Comparison of ENCODE assay signal across 8 mouse cellular contexts in the genomic region with DNA sequence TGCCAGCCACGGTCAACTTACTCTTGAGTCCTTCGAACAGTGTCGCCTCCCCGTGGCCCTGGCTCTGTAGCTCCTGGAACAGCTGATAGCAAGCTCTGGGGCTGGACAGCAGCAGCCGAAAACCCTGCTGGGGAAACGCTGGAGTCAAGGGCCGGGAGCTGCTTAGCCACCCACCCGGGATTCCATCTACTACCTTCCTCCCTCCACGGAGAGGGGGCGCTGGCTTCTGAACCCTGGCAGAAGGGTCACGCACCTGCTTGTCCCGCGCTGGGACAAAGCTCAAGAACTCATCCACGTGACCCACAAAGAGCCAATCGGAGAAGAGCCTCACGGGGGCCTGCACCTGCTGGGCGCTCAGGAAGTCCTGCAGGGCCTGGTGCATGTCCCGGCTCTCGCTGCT. TPM values are rescaled to one million over a fixed set of nuclear protein-coding genes. Genes with fewer than 3 reads are reported as not detected.
DNase-seq lines count a peak whose midpoint lies in the region; ATAC-seq and TF ChIP-seq lines count a peak whose summit lies in the region.

No protein-coding gene starts in this region.

- peak; percentile 96 for DNase-seq in A20 (ENCODE audit: low read depth, low spot score)
- no peak for DNase-seq in MEL (ENCODE audit: low read depth, low spot score)
- peak; percentile 44 for DNase-seq in lung, postnatal 14 days
- DNase-seq in spleen, postnatal 10 days (ENCODE audit: low spot score in 2 of 2): peak; percentile 29 to 73
- no peak for DNase-seq in left cerebral cortex, postnatal 4 days
- no peak for DNase-seq in adrenal gland, adult 2 months

- no peak for TF ChIP-seq POLR2A in MEL (IDR thresholded peaks at IDR 0.05; ENCODE audit: control insufficient read depth in 1 of 2, insufficient read depth in 1 of 2, low read depth in 1 of 2, low read length in 2 of 2, poor library complexity in 1 of 2)

- no peak overlapping the region for H3K27ac ChIP-seq in MEL (ENCODE audit: control insufficient read depth, low read depth, low read length)
- H3K27ac ChIP-seq in forebrain, embryonic 16.5 days (ENCODE audit: low read length): no peak overlapping the region
- H3K27ac ChIP-seq in kidney, embryonic 14.5 days (ENCODE audit: low read depth, low read length): no peak overlapping the region

- H3K4me2 ChIP-seq in forebrain, embryonic 16.5 days (ENCODE audit: low read length): peak overlapping the region; percentile 36
- peak overlapping the region; percentile 17 for H3K4me2 ChIP-seq in kidney, embryonic 14.5 days (replicated peaks; ENCODE audit: low read depth, low read length)

- TF ChIP-seq EP300 in MEL (IDR thresholded peaks at IDR 0.05; ENCODE audit: low read depth in 1 of 2, low read length in 2 of 2): no peak

- WGBS in forebrain, embryonic 16.5 days: 8% methylated on average over 17 of the region's 19 CpGs
- WGBS in kidney, embryonic 14.5 days: 8% methylated on average over 19 of the region's 19 CpGs

- no peaks in the 10 kb centered on the region for H3K79me2 ChIP-seq in MEL (ENCODE audit: control insufficient read depth, insufficient read depth, low read length, poor library complexity)

- no peak overlapping the region for H3K9ac ChIP-seq in MEL (ENCODE audit: control insufficient read depth, low read depth, low read length, poor library complexity, severe bottlenecking)
- no peak overlapping the region for H3K9ac ChIP-seq in forebrain, embryonic 16.5 days (replicated peaks; ENCODE audit: low read depth, low read length)
- H3K9ac ChIP-seq in kidney, embryonic 14.5 days (ENCODE audit: low read depth, low read length): no peak overlapping the region

- no peak overlapping the region for H3K4me3 ChIP-seq in MEL (ENCODE audit: control insufficient read depth in 1 of 2, insufficient read depth in 1 of 2, low read depth in 2 of 2, low read length in 2 of 2)
- H3K4me3 ChIP-seq in forebrain, embryonic 16.5 days (replicated peaks; ENCODE audit: low read length): no peak overlapping the region
- H3K4me3 ChIP-seq in kidney, embryonic 14.5 days (ENCODE audit: low read length): 0 out of 2 replicates have a peak overlapping the region, but pooled peaks have one; percentile 3

- H3K4me1 ChIP-seq in MEL (ENCODE audit: control insufficient read depth in 1 of 2, insufficient read depth in 2 of 2, low read length in 2 of 2): no peaks in the 10 kb centered on the region; a peak in 1 of 4 replicates
- H3K4me1 ChIP-seq in forebrain, embryonic 16.5 days (replicated peaks; ENCODE audit: control insufficient read depth, insufficient read depth, low read length): no peaks in the 10 kb centered on the region
- H3K4me1 ChIP-seq in kidney, embryonic 14.5 days (ENCODE audit: control insufficient read depth, insufficient read depth, low read length): peaks cover 4% of the 10 kb centered on the region; the same call in 1 of the 2 replicates

- H3K9me3 ChIP-seq in MEL (replicated peaks; ENCODE audit: insufficient read depth, low read length): no peaks in the 10 kb centered on the region
- H3K9me3 ChIP-seq in forebrain, embryonic 16.5 days (ENCODE audit: control insufficient read depth, low read length): no peaks in the 10 kb centered on the region
- H3K9me3 ChIP-seq in kidney, embryonic 14.5 days (ENCODE audit: control insufficient read depth, low read length): no peaks in the 10 kb centered on the region

- no peak for TF ChIP-seq RAD21 in MEL (IDR thresholded peaks at IDR 0.05; ENCODE audit: low read depth, low read length)

- TF ChIP-seq CTCF in MEL (IDR thresholded peaks at IDR 0.05 in 2 of 3, conservative IDR thresholded peaks at IDR 0.05 in 1 of 3; ENCODE audit: control insufficient read depth in 1 of 3, insufficient read depth in 1 of 3, low read depth in 2 of 3, low read length in 3 of 3, poor library complexity in 1 of 3, severe bottlenecking in 1 of 3): no peak

- intact Hi-C loops in left cerebral cortex, postnatal 4 days (cut with DNase I): no loop called here

- ATAC-seq in forebrain, embryonic 16.5 days: no peak
- ATAC-seq in kidney, embryonic 14.5 days (ENCODE audit: low FRiP score, low TSS enrichment): peak; percentile 56; the same call in 1 of the 2 replicates

- peaks cover 0 to 6% of the 10 kb centered on the region in 2 experiments; a peak in 2 of 4 replicates for H3K27me3 ChIP-seq in MEL (ENCODE audit: control insufficient read depth in 1 of 2, insufficient read depth in 2 of 2, low read length in 2 of 2)
- no peaks in the 10 kb centered on the region for H3K27me3 ChIP-seq in forebrain, embryonic 16.5 days (replicated peaks; ENCODE audit: control insufficient read depth, insufficient read depth, low read length)
- no peaks in the 10 kb centered on the region for H3K27me3 ChIP-seq in kidney, embryonic 14.5 days (ENCODE audit: control insufficient read depth, insufficient read depth, low read length)

- H3K36me3 ChIP-seq in MEL (ENCODE audit: control insufficient read depth in 1 of 2, insufficient read depth in 2 of 2, low read length in 2 of 2): no peaks in the 10 kb centered on the region
- no peaks in the 10 kb centered on the region for H3K36me3 ChIP-seq in forebrain, embryonic 16.5 days (ENCODE audit: control insufficient read depth, insufficient read depth)
- no peaks in the 10 kb centered on the region for H3K36me3 ChIP-seq in kidney, embryonic 14.5 days (ENCODE audit: control insufficient read depth, insufficient read depth, low read length)

TF ChIP-seq in MEL, 35 proteins besides CTCF, POLR2A, EP300 and RAD21:
- no peak for TF ChIP-seq CHD2 (IDR thresholded peaks at IDR 0.05; ENCODE audit: low read length)
- TF ChIP-seq USF1 (IDR thresholded peaks at IDR 0.05; ENCODE audit: low read depth, low read length): peak; percentile 28; the same call in 1 of the 2 replicates
- no peak for TF ChIP-seq MYB (IDR thresholded peaks at IDR 0.05; ENCODE audit: low read depth, low read length)
- no peak for TF ChIP-seq MEF2A (IDR thresholded peaks at IDR 0.05; ENCODE audit: extremely low read depth, insufficient replicate concordance, low read depth, low read length, poor library complexity, severe bottlenecking)
- no peak for TF ChIP-seq ETS1 (IDR thresholded peaks at IDR 0.05; ENCODE audit: low read depth, low read length)
- TF ChIP-seq MAFK (IDR thresholded peaks at IDR 0.05; ENCODE audit: borderline replicate concordance, low read depth, low read length): no peak
- no peak for TF ChIP-seq NELFE (IDR thresholded peaks at IDR 0.05; ENCODE audit: low read depth, low read length)
- no peak for TF ChIP-seq NRF1 (IDR thresholded peaks at IDR 0.05; ENCODE audit: insufficient read depth, low read depth, low read length, poor library complexity, severe bottlenecking)

RNA-seq across cellular contexts. Expression of a gene that starts 7.9 kb away (rescaled TPM):
- not detected in 2 replicates for total RNA-seq in MEL (2012; rRNA removed)
- polyA plus RNA-seq in MEL (2012; ENCODE audit: insufficient read depth in 1 of 2, insufficient read length in 2 of 2, low read depth in 1 of 2, low replicate concordance in 2 of 2, missing spikeins in 1 of 2): not detected
- 0.10 TPM in 1 of 2 replicates, not detected in the other for polyA plus RNA-seq in forebrain, embryonic 16.5 days (2015; fragmentation: Nextera tagmentation; extraction: Ambion mirVana)
- not detected in 2 replicates for polyA plus RNA-seq in kidney, embryonic 14.5 days (2014; fragmentation: Nextera tagmentation; extraction: Ambion mirVana)
- 1 to 10 TPM in 1 of 2 experiments, under 1 TPM in 1; 0.42 to 1.4 TPM for total RNA-seq in left cerebral cortex, postnatal 4 days (2021)
- not detected for total RNA-seq in adrenal gland, adult 2 months (2021)
- polyA plus RNA-seq in adrenal gland, adult 2 months (2012; rRNA removed): not detected in 2 replicates

RNA-seq across cellular contexts. Expression of a gene that starts 23.7 kb away (rescaled TPM):
- total RNA-seq in MEL (2012; rRNA removed): not detected in 2 replicates
- not detected for polyA plus RNA-seq in MEL (2012; ENCODE audit: insufficient read depth in 1 of 2, insufficient read length in 2 of 2, low read depth in 1 of 2, low replicate concordance in 2 of 2, missing spikeins in 1 of 2)
- 0.24 TPM in 1 of 2 replicates, not detected in the other for polyA plus RNA-seq in forebrain, embryonic 16.5 days (2015; fragmentation: Nextera tagmentation; extraction: Ambion mirVana)
- polyA plus RNA-seq in kidney, embryonic 14.5 days (2014; fragmentation: Nextera tagmentation; extraction: Ambion mirVana): 1.1 and 1.3 TPM in 2 replicates
- not detected for total RNA-seq in left cerebral cortex, postnatal 4 days (2021)
- 1 to 10 TPM in 1 of 2 experiments, under 1 TPM in 1; 0.62 to 1.8 TPM for total RNA-seq in adrenal gland, adult 2 months (2021)
- polyA plus RNA-seq in adrenal gland, adult 2 months (2012; rRNA removed): 0.76 and 0.99 TPM in 2 replicates

RNA-seq across cellular contexts. Expression of a gene that starts 50.0 kb away (rescaled TPM):
- total RNA-seq in MEL (2012; rRNA removed): 267 and 270 TPM in 2 replicates
- polyA plus RNA-seq in MEL (2012; ENCODE audit: insufficient read depth in 1 of 2, insufficient read length in 2 of 2, low read depth in 1 of 2, low replicate concordance in 2 of 2, missing spikeins in 1 of 2): 100 to 1,000 TPM; 254 to 427 TPM
- polyA plus RNA-seq in forebrain, embryonic 16.5 days (2015; fragmentation: Nextera tagmentation; extraction: Ambion mirVana): 19.1 and 20.1 TPM in 2 replicates
- 35.3 and 45.2 TPM in 2 replicates for polyA plus RNA-seq in kidney, embryonic 14.5 days (2014; fragmentation: Nextera tagmentation; extraction: Ambion mirVana)
- total RNA-seq in left cerebral cortex, postnatal 4 days (2021): 10 to 100 TPM; 59.4 to 63.3 TPM
- 10 to 100 TPM; 62.7 to 64.2 TPM for total RNA-seq in adrenal gland, adult 2 months (2021)
- 43.1 and 50.1 TPM in 2 replicates for polyA plus RNA-seq in adrenal gland, adult 2 months (2012; rRNA removed)

Comparison
In these comparisons a context has a peak if more than half of its experiments do, and no peak if none do; other contexts are left out.
1. DNase-seq: peak in A20 (single experiment), lung, postnatal 14 days (single experiment) and spleen, postnatal 10 days (2 of 2); none in MEL (single experiment), left cerebral cortex, postnatal 4 days (single experiment) and adrenal gland, adult 2 months (single experiment).